Mouse (Mus musculus): Measurements from ENCODE around the gene Vax1. TPM values are rescaled to one million over a fixed set of nuclear protein-coding genes. Genes with fewer than 3 reads are reported as not detected.

The Vax1 gene
- polyA plus RNA-seq, 1 experiment from 2014 or later: not detected

GRCm38 (mm10) chr19:59129671-59130070, 40.2 kb downstream of the Vax1 start:
- Histone ChIP-seq H3K4me3 (ENCODE audit: low read depth, low read length) (no peak overlapping the region), H3K4me2 (ENCODE audit: low read depth, low read length) (no peak overlapping the region), H3K27ac (ENCODE audit: low read depth) (no peak overlapping the region), H3K9me3 (ENCODE audit: low read length) (no peaks in the 10 kb centered on the region), H3K27me3 (ENCODE audit: insufficient read depth, low read length) (no peaks in the 10 kb centered on the region), H3K9ac (replicated peaks) (no peak overlapping the region), H3K36me3 (replicated peaks; ENCODE audit: insufficient read depth, low read length) (no peaks in the 10 kb centered on the region), H3K4me1 (ENCODE audit: insufficient read depth) (no peaks in the 10 kb centered on the region)
- 83% methylated on average over 2 of the region's 2 CpGs for WGBS (ENCODE audit: insufficient replicate concordance)
- DNase-seq: no peak
- no peak for TF ChIP-seq CTCF (IDR thresholded peaks at IDR 0.05; ENCODE audit: low read depth)
- no peak for TF ChIP-seq EP300 (IDR thresholded peaks at IDR 0.05; ENCODE audit: low read depth)
- no peak for ATAC-seq

DNA sequence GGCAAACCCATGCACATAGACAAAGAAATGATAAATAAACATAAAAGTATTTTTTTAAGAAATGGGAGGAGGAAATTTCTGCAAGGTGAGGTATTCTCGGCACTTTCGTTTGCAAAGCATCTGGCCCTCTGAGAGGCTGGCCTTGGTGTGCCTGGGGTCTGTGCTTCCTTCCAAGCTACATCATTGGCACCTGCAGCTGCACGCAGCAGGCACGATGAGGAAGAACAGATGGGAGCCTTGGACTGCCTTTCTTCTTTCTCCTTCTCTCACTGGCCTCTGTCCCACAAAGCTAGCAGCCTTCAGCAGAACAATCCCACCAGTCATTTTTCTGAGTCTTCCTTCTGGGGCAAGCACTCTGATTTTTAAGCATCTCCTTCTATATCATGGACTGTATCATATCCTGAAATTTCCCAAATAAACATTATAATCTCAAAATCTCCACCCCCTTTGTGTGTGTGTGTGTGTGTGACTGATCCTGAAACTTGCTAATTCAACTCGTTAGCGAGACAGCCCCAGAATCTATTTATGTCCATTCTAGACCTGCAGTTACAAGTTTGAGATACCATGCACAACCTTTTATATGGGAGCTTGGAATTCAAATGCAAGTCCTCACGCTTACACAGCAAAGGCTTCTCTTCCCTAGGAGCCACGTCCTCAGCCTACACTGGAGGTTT, 41.2 kb downstream of the Vax1 start:
- no peak overlapping the region for H3K27ac ChIP-seq (ENCODE audit: low read depth)
- H3K4me1 ChIP-seq (ENCODE audit: insufficient read depth): no peaks in the 10 kb centered on the region
- no peak overlapping the region for H3K4me2 ChIP-seq (ENCODE audit: low read depth, low read length)
- no peak for TF ChIP-seq EP300 (IDR thresholded peaks at IDR 0.05; ENCODE audit: low read depth)
- TF ChIP-seq CTCF (IDR thresholded peaks at IDR 0.05; ENCODE audit: low read depth): no peak
- ATAC-seq (no peak), DNase-seq (no peak)
- no peaks in the 10 kb centered on the region for H3K9me3 ChIP-seq (ENCODE audit: low read length)
- H3K36me3 ChIP-seq (replicated peaks; ENCODE audit: insufficient read depth, low read length): no peaks in the 10 kb centered on the region
- no peaks in the 10 kb centered on the region for H3K27me3 ChIP-seq (ENCODE audit: insufficient read depth, low read length)
- H3K9ac ChIP-seq (replicated peaks): no peak overlapping the region
- no peak overlapping the region for H3K4me3 ChIP-seq (ENCODE audit: low read depth, low read length)
- 66% methylated on average over 8 of the region's 8 CpGs for WGBS (ENCODE audit: insufficient replicate concordance)

GRCm38 (mm10) chr19:59127424-59127823, 42.4 kb downstream of the Vax1 start:
- WGBS (ENCODE audit: insufficient replicate concordance): 79% methylated on average over 3 of the region's 3 CpGs
- no peak for ATAC-seq

More at GRCm38 (mm10) chr19:59127424-59127823, 42.4 kb downstream of the Vax1 start:
- Histone ChIP-seq H3K9me3 (ENCODE audit: low read length) (no peaks in the 10 kb centered on the region), H3K36me3 (replicated peaks; ENCODE audit: insufficient read depth, low read length) (no peaks in the 10 kb centered on the region), H3K4me3 (ENCODE audit: low read depth, low read length) (no peak overlapping the region), H3K4me1 (ENCODE audit: insufficient read depth) (no peaks in the 10 kb centered on the region), H3K27ac (ENCODE audit: low read depth) (no peak overlapping the region), H3K9ac (replicated peaks) (no peak overlapping the region), H3K4me2 (ENCODE audit: low read depth, low read length) (no peak overlapping the region), H3K27me3 (ENCODE audit: insufficient read depth, low read length) (no peaks in the 10 kb centered on the region)
- no peak for DNase-seq
- TF ChIP-seq CTCF (IDR thresholded peaks at IDR 0.05; ENCODE audit: low read depth) (no peak), EP300 (IDR thresholded peaks at IDR 0.05; ENCODE audit: low read depth) (no peak)

Other genes starting within 250 kb of the Vax1 start
- not detected in 2 replicates for gene Eno4, start 226.6 kb downstream of the Vax1 start, polyA plus RNA-seq (2015; fragmentation: Nextera tagmentation; extraction: Ambion mirVana)
- gene Hspa12a, start 226.4 kb downstream of the Vax1 start, polyA plus RNA-seq (2015; fragmentation: Nextera tagmentation; extraction: Ambion mirVana): 0.21 and 0.28 TPM in 2 replicates
- 2.5 and 2.9 TPM in 2 replicates for gene Shtn1, start 94.0 kb downstream of the Vax1 start, polyA plus RNA-seq (2015; fragmentation: Nextera tagmentation; extraction: Ambion mirVana)
- not detected in 2 replicates for gene Kcnk18, start 49.2 kb upstream of the Vax1 start, polyA plus RNA-seq (2015; fragmentation: Nextera tagmentation; extraction: Ambion mirVana)
- 1.5 and 1.9 TPM in 2 replicates for gene Slc18a2, start 90.8 kb upstream of the Vax1 start, polyA plus RNA-seq (2015; fragmentation: Nextera tagmentation; extraction: Ambion mirVana)
- 12.3 and 24.8 TPM in 2 replicates for gene Rps12-ps3, start 152.2 kb upstream of the Vax1 start, polyA plus RNA-seq (2015; fragmentation: Nextera tagmentation; extraction: Ambion mirVana)
- 3.1 and 3.4 TPM in 2 replicates for gene Pdzd8, start 175.7 kb upstream of the Vax1 start, polyA plus RNA-seq (2015; fragmentation: Nextera tagmentation; extraction: Ambion mirVana)